Mouse (Mus musculus) limb, embryonic 13.5 days (tissue): ENCODE measurements around the gene Vmn1r180. TPM values are rescaled to one million over a fixed set of nuclear protein-coding genes. Genes with fewer than 3 reads are reported as not detected.
"Not testable (repeated sequence)": the region's sequence is repeated elsewhere in the genome, so short reads cannot be mapped to it uniquely, and the experiment has no call there.

Experiments used
- ATAC-seq: fragments of 200-750 bp; cut with Nextera tagmentation; 2 replicates; pipeline ENCODE4 v1.8.0; 2017; ENCODE audit warnings: low read depth, moderate number of reproducible peaks, moderate TSS enrichment; ENCODE audit not compliant: low FRiP score
- H3K27ac ChIP-seq: fragments of 300-500 bp; sonication (generic); 2 replicates; pipeline ENCODE4 v1.5.1; 2015; ENCODE audit warnings: inconsistent platforms, mild to moderate bottlenecking, moderate library complexity
- H3K27me3 ChIP-seq: fragments of 300-500 bp; sonication (generic); 2 replicates; pipeline ENCODE4 v1.6.1; 2015; ENCODE audit warnings: mild to moderate bottlenecking, inconsistent platforms
- H3K36me3 ChIP-seq: fragments of 300-500 bp; sonication (generic); 2 replicates; pipeline ENCODE4 v1.6.1; 2015; ENCODE audit warnings: inconsistent platforms, mild to moderate bottlenecking, moderate library complexity
- H3K4me1 ChIP-seq: fragments of 300-500 bp; sonication (generic); 2 replicates; pipeline ENCODE4 v1.6.1; 2015; ENCODE audit warnings: inconsistent platforms
- H3K4me2 ChIP-seq: fragments of 300-500 bp; sonication (generic); replicated peaks from 2 replicates; pipeline ENCODE4 v1.6.1; 2015; ENCODE audit warnings: inconsistent platforms, mild to moderate bottlenecking, moderate library complexity
- H3K4me3 ChIP-seq: fragments of 300-500 bp; sonication (generic); 2 replicates; pipeline ENCODE4 v1.5.1; 2015; ENCODE audit warnings: moderate library complexity, mild to moderate bottlenecking, inconsistent platforms
- H3K9ac ChIP-seq: fragments of 300-500 bp; sonication (generic); 2 replicates; pipeline ENCODE4 v1.6.1; 2015; ENCODE audit warnings: mild to moderate bottlenecking, inconsistent platforms
- H3K9me3 ChIP-seq: fragments of 300-500 bp; sonication (generic); 2 replicates; pipeline ENCODE4 v1.6.1; 2016; ENCODE audit warnings: inconsistent platforms
- WGBS: fragments of 180-500 bp; shearing (Covaris S2); methylation state at CpG from one replicate; pipeline ENCODE4 v1.1.7; 2015; 5-methylcytosine and 5-hydroxymethylcytosine counted together
- polyA plus RNA-seq: library from polyadenylated mRNA; unstranded; fragments of >200 nt; fragmentation: Nextera tagmentation; extraction: Ambion mirVana; gene quantifications from 2 replicates; pipeline ENCODE4 v1.2.1, GENCODE M21; 2015

Gene Vmn1r180
- polyA plus RNA-seq, result not detected in 2 replicates

DNA sequence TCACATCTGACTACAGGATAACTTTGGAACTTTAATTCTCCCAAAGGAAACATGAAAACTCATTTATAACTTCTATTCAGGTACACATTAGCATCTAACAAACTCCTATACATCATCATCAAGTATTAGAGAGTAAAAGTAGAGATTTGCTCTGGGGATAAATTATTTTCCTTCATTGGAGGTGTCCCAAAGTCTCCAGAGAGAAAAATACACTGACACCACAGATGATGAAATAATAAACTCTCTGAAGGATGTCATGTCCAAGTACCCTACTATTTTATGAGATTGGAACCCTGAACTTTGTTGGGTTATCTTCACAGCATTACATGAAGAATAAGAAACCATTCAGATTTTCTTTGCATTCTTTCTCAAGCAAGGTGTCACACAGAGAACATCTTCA lies at the start of gene Vmn1r180:
Gene Vmn1r180, plus strand, starts transcription at position 301 of the 400 bp plus-strand sequence.
- Histone ChIP-seq H3K27me3 (no peaks in the 10 kb centered on the region), H3K4me3 (no peak within 1 kb of the TSS), H3K9ac (no peak within 1 kb of the TSS), H3K4me1 (no peaks in the 10 kb centered on the region), H3K27ac (no peak within 1 kb of the TSS), H3K4me2 (no peak within 1 kb of the TSS), H3K36me3 (no peaks in the 10 kb centered on the region), H3K9me3 (peaks cover 20% of the 10 kb centered on the region; the same call in 1 of the 2 replicates)
- no peak for ATAC-seq

DNA sequence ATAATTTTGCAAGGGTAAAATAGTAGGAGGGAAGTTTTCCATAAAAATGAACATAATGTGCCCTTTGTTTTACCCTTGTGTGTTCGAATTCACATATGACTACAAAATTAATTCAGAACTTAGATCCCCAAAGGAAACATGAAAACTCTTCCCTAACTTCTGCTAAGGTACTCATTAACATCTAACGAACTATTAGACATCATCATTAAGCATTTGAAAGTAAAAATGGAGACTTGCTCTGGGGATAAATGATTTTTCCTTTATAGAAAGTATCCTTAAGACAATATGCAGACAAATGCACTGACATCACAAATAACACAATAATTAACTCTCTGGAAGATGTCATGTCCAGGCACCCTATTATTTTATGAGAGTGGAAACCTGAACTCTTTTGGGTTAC lies 23.8 kb upstream of the Vmn1r180 start, which contains the start of gene Vmn1r179:
Gene Vmn1r179, plus strand, starts transcription at position 301 of the 400 bp plus-strand sequence.
- no peak within 1 kb of the TSS for H3K4me2 ChIP-seq
- no peak within 1 kb of the TSS for H3K9ac ChIP-seq
- ATAC-seq, result no peak
- peaks cover 19% of the 10 kb centered on the region; the same call in 1 of the 2 replicates for H3K9me3 ChIP-seq
- H3K4me3 ChIP-seq, result no peak within 1 kb of the TSS
- H3K36me3 ChIP-seq, result no peaks in the 10 kb centered on the region
- no peaks in the 10 kb centered on the region for H3K27me3 ChIP-seq
- 51% methylated on average over 2 of the region's 2 CpGs for WGBS
- no peaks in the 10 kb centered on the region for H3K4me1 ChIP-seq
- no peak within 1 kb of the TSS for H3K27ac ChIP-seq

DNA sequence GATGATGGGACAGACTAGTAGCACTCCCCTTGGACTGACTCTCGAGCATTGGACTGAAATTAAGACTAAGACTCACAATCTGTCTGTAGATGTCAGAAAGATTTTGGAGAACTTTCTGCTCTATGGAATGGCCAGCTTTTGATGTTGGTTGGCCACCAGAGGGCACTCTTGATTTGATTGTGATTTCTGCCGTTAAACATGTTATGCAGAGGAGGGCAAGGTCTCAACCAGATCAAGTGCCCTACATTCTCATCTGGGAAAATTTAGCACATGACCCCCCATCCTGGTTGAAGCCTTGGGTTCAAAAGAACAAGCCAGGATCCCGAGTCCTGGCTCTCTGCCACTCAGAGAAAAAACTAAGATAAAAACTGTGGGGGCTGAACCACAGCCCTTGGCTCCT lies 17.6 kb downstream of the Vmn1r180 start:
- not testable (repeated sequence) for H3K9ac ChIP-seq, H3K27ac ChIP-seq, H3K4me1 ChIP-seq, H3K27me3 ChIP-seq, ATAC-seq, H3K4me3 ChIP-seq, H3K36me3 ChIP-seq, H3K4me2 ChIP-seq
- 52% methylated on average over 3 of the region's 3 CpGs for WGBS
- peaks cover 30% of the 10 kb centered on the region for H3K9me3 ChIP-seq

DNA sequence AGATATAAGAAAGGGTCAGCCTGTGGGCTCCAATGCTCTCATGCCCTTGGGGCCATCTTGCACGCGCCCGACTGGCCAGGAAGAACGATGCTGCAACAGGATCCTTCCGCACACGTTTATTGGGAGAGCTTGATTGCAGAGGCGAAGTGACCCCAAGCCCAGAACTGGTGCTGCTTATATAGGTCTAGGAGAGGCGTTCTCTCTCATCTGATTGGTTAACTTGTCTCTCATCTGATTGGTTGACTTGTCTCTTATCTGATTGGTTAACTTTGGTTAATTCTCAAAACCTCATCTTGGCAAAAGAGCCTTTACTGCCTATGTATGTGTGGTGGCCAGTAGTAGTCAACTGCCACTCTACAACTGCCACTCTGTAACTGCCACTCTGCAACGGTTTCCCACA lies 23.9 kb downstream of the Vmn1r180 start, which contains the start of gene Vmn1r181:
Gene Vmn1r181, plus strand, starts transcription at position 301 of the 400 bp plus-strand sequence.
- not testable (repeated sequence) for H3K4me1 ChIP-seq, H3K36me3 ChIP-seq, H3K27me3 ChIP-seq, H3K4me2 ChIP-seq, H3K4me3 ChIP-seq, H3K9ac ChIP-seq, H3K27ac ChIP-seq, ATAC-seq
- peaks cover 13% of the 10 kb centered on the region; the same call in 1 of the 2 replicates for H3K9me3 ChIP-seq
- 85% methylated on average over 9 of the region's 9 CpGs for WGBS

DNA sequence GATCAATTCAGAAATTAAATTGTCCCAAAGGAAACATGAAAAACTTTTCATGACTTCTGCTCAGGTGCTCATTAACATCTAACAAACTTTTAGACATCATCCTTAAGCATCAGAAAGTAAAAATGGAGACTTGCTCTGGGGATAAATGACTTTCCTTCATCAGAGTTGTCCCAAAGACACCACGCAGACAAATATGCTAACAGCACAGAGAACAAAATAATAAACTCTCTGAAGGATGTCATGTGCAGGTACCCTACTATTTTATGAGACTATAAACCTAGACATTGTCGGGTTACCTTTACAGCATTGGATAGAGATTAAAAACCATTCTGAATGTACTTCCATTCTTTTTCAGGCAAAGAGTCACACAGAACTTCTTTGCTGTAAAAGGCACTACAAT lies 51.0 kb downstream of the Vmn1r180 start, which contains the start of gene V1rd19:
Gene V1rd19, plus strand, starts transcription at position 301 of the 400 bp plus-strand sequence.
- ATAC-seq, result no peak
- Histone ChIP-seq H3K9ac (no peak within 1 kb of the TSS), H3K9me3 (peaks cover 8% of the 10 kb centered on the region; the same call in 1 of the 2 replicates), H3K4me3 (no peak within 1 kb of the TSS), H3K27me3 (no peaks in the 10 kb centered on the region), H3K36me3 (no peaks in the 10 kb centered on the region), H3K4me2 (no peak within 1 kb of the TSS), H3K4me1 (no peaks in the 10 kb centered on the region), H3K27ac (no peak within 1 kb of the TSS)
- 70% methylated on average over 2 of the region's 2 CpGs for WGBS

Other genes starting within 250 kb of the Vmn1r180 start
- not detected in 2 replicates for gene Vmn1r173, start 249.9 kb upstream of the Vmn1r180 start, polyA plus RNA-seq
- not detected in 2 replicates for gene Vmn1r174, start 198.4 kb upstream of the Vmn1r180 start, polyA plus RNA-seq
- not detected in 2 replicates for gene Vmn1r175, start 140.0 kb upstream of the Vmn1r180 start, polyA plus RNA-seq
- not detected in 2 replicates for gene Vmn1r176, start 113.3 kb upstream of the Vmn1r180 start, polyA plus RNA-seq
- not detected in 2 replicates for gene Vmn1r177, start 84.2 kb upstream of the Vmn1r180 start, polyA plus RNA-seq
- not detected in 2 replicates for gene Vmn1r178, start 58.6 kb upstream of the Vmn1r180 start, polyA plus RNA-seq
- not detected in 2 replicates for gene Vmn1r179, start 23.7 kb upstream of the Vmn1r180 start, polyA plus RNA-seq
- not detected in 2 replicates for gene Vmn1r181, start 24.0 kb downstream of the Vmn1r180 start, polyA plus RNA-seq
- not detected in 2 replicates for gene V1rd19, start 51.1 kb downstream of the Vmn1r180 start, polyA plus RNA-seq
- gene Vmn1r183, start 102.6 kb downstream of the Vmn1r180 start, polyA plus RNA-seq, result not detected in 2 replicates
- gene Zfp180, start 131.3 kb downstream of the Vmn1r180 start, polyA plus RNA-seq, result 23.0 and 25.2 TPM in 2 replicates
- 9.1 and 9.9 TPM in 2 replicates for gene Zfp112, start 161.7 kb downstream of the Vmn1r180 start, polyA plus RNA-seq
- 21.3 and 22.0 TPM in 2 replicates for gene Zfp235, start 183.5 kb downstream of the Vmn1r180 start, polyA plus RNA-seq
- 5.6 and 7.1 TPM in 2 replicates for gene Zfp114, start 224.4 kb downstream of the Vmn1r180 start, polyA plus RNA-seq